Mouse (Mus musculus) stomach, postnatal 0 days (tissue): ENCODE measurements at regions not wholly inside any gene's neighbourhood (a gene's known extent, or its start where the extent isn't known, plus 50 kb on each side); places are given as distances from the start of the nearest gene placed in this dataset.

ENCODE experiments used
- CTCF ChIP-seq: IDR thresholded peaks from 2 replicates; pipeline ENCODE4 v1.5.1; 2016; ENCODE audit warnings: antibody characterized with exemption, low read depth, mild to moderate bottlenecking, moderate library complexity
- EP300 ChIP-seq: optimal IDR thresholded peaks from 2 replicates; pipeline ENCODE3; 2016; ENCODE audit warnings: antibody characterized with exemption

GRCm38 (mm10) chr16:29956904-29957303 lies 107.3 kb upstream of the Hes1 start:
- no peak for TF ChIP-seq CTCF
- TF ChIP-seq EP300 = no peak
